Mouse (Mus musculus): ENCODE results near the gene Lamtor2. TPM values are rescaled to one million over a fixed set of nuclear protein-coding genes. Genes with fewer than 3 reads are reported as not detected.

Lamtor2 gene
- total and polyA plus RNA-seq, 2 experiments from 2014 or later, result 66.0 to 187 TPM

GRCm38 (mm10) chr3:88529204-88530000, 23.5 kb downstream of the Lamtor2 start:
- H3K4me3 ChIP-seq (ENCODE audit: low read depth, low read length), result peak overlapping the region; percentile 48
- H3K36me3 ChIP-seq (ENCODE audit: insufficient read depth, low read length), result peaks cover 6% of the 10 kb centered on the region
- peak overlapping the region; percentile 70 for H3K9ac ChIP-seq (replicated peaks; ENCODE audit: low read length, poor library complexity, severe bottlenecking)
- no peaks in the 10 kb centered on the region for H3K27me3 ChIP-seq (ENCODE audit: insufficient read depth, low read length)
- no peak for TF ChIP-seq CTCF (IDR thresholded peaks at IDR 0.05)
- no peaks in the 10 kb centered on the region for H3K9me3 ChIP-seq (ENCODE audit: low read length)
- peaks cover 19% of the 10 kb centered on the region for H3K4me1 ChIP-seq (ENCODE audit: insufficient read depth, low read length)
- WGBS, result 20% methylated on average over 7 of the region's 7 CpGs
- DNase-seq (ENCODE audit: low spot score) (no peak), ATAC-seq (ENCODE audit: low FRiP score) (no peak)
- H3K27ac ChIP-seq (ENCODE audit: low read depth, low read length), result no peak overlapping the region; the same call in 1 of the 2 replicates
- peak overlapping the region; percentile 84 for H3K4me2 ChIP-seq (ENCODE audit: low read depth, low read length, poor library complexity, severe bottlenecking)

- no peak overlapping the region for H3K4me3 ChIP-seq (ENCODE audit: low read depth, low read length)
- no peaks in the 10 kb centered on the region for H3K9me3 ChIP-seq (ENCODE audit: low read length)
- H3K4me1 ChIP-seq (ENCODE audit: insufficient read depth, low read length), result peaks cover 19% of the 10 kb centered on the region
- H3K27me3 ChIP-seq (ENCODE audit: insufficient read depth, low read length), result no peaks in the 10 kb centered on the region
- H3K4me2 ChIP-seq (ENCODE audit: low read depth, low read length, poor library complexity, severe bottlenecking), result no peak overlapping the region
- DNase-seq (ENCODE audit: low spot score), result no peak
- no peak for TF ChIP-seq CTCF (IDR thresholded peaks at IDR 0.05)
- peaks cover 6% of the 10 kb centered on the region for H3K36me3 ChIP-seq (ENCODE audit: insufficient read depth, low read length)
- H3K27ac ChIP-seq (ENCODE audit: low read depth, low read length), result no peak overlapping the region
- 85% methylated on average over 11 of the region's 11 CpGs for WGBS
- no peak overlapping the region for H3K9ac ChIP-seq (replicated peaks; ENCODE audit: low read length, poor library complexity, severe bottlenecking)
- ATAC-seq (ENCODE audit: low FRiP score), result no peak
Measured at GRCm38 (mm10) chr3:88528646-88529045, 24.2 kb downstream of the Lamtor2 start.

GRCm38 (mm10) chr3:88527565-88527964, 25.3 kb downstream of the Lamtor2 start:
- Histone ChIP-seq H3K27me3 (ENCODE audit: insufficient read depth, low read length) (no peaks in the 10 kb centered on the region), H3K4me2 (ENCODE audit: low read depth, low read length, poor library complexity, severe bottlenecking) (peak overlapping the region; percentile 12; the same call in 1 of the 2 replicates), H3K9me3 (ENCODE audit: low read length) (no peaks in the 10 kb centered on the region), H3K4me1 (ENCODE audit: insufficient read depth, low read length) (peaks cover 19% of the 10 kb centered on the region), H3K9ac (replicated peaks; ENCODE audit: low read length, poor library complexity, severe bottlenecking) (peak overlapping the region; percentile 33), H3K36me3 (ENCODE audit: insufficient read depth, low read length) (peaks cover 6% of the 10 kb centered on the region), H3K4me3 (ENCODE audit: low read depth, low read length) (no peak overlapping the region), H3K27ac (ENCODE audit: low read depth, low read length) (no peak overlapping the region)
- no peak for ATAC-seq (ENCODE audit: low FRiP score)
- WGBS, result 21% methylated on average over 8 of the region's 8 CpGs
- no peak for TF ChIP-seq CTCF (IDR thresholded peaks at IDR 0.05)
- no peak for DNase-seq (ENCODE audit: low spot score)

- Histone ChIP-seq H3K27me3 (ENCODE audit: insufficient read depth, low read length) (no peaks in the 10 kb centered on the region), H3K9ac (replicated peaks; ENCODE audit: low read length, poor library complexity, severe bottlenecking) (no peak overlapping the region), H3K4me3 (ENCODE audit: low read depth, low read length) (peak overlapping the region; percentile 8; the same call in 1 of the 2 replicates), H3K36me3 (ENCODE audit: insufficient read depth, low read length) (peaks cover 6% of the 10 kb centered on the region), H3K4me2 (ENCODE audit: low read depth, low read length, poor library complexity, severe bottlenecking) (peak overlapping the region; percentile 22; the same call in 1 of the 2 replicates), H3K27ac (ENCODE audit: low read depth, low read length) (peak overlapping the region; percentile 12; the same call in 1 of the 2 replicates), H3K9me3 (ENCODE audit: low read length) (no peaks in the 10 kb centered on the region), H3K4me1 (ENCODE audit: insufficient read depth, low read length) (peaks cover 19% of the 10 kb centered on the region)
- DNase-seq (ENCODE audit: low spot score), result peak; percentile 93
- peak; percentile 83 for ATAC-seq (ENCODE audit: low FRiP score)
- 32% methylated on average over 17 of the region's 17 CpGs for WGBS
- peak; percentile 99 for TF ChIP-seq CTCF (IDR thresholded peaks at IDR 0.05)
Measured at GRCm38 (mm10) chr3:88526157-88527131, 26.4 kb downstream of the Lamtor2 start.

- no peaks in the 10 kb centered on the region for H3K27me3 ChIP-seq (ENCODE audit: insufficient read depth, low read length)
- peaks cover 13% of the 10 kb centered on the region for H3K4me1 ChIP-seq (ENCODE audit: insufficient read depth, low read length)
- no peak overlapping the region for H3K4me3 ChIP-seq (ENCODE audit: low read depth, low read length)
- H3K9ac ChIP-seq (replicated peaks; ENCODE audit: low read length, poor library complexity, severe bottlenecking), result no peak overlapping the region
- peak; percentile 12; the same call in 1 of the 2 replicates for TF ChIP-seq CTCF (IDR thresholded peaks at IDR 0.05)
- ATAC-seq (ENCODE audit: low FRiP score) (no peak), DNase-seq (ENCODE audit: low spot score) (no peak)
- no peak overlapping the region for H3K27ac ChIP-seq (ENCODE audit: low read depth, low read length)
- WGBS, result 86% methylated on average over 5 of the region's 5 CpGs
- peaks cover 6% of the 10 kb centered on the region for H3K36me3 ChIP-seq (ENCODE audit: insufficient read depth, low read length)
- no peaks in the 10 kb centered on the region for H3K9me3 ChIP-seq (ENCODE audit: low read length)
- no peak overlapping the region for H3K4me2 ChIP-seq (ENCODE audit: low read depth, low read length, poor library complexity, severe bottlenecking)
Measured at GRCm38 (mm10) chr3:88525021-88525420, 27.9 kb downstream of the Lamtor2 start.
